Mouse (Mus musculus): ENCODE data around the gene Pja2.

DNA sequence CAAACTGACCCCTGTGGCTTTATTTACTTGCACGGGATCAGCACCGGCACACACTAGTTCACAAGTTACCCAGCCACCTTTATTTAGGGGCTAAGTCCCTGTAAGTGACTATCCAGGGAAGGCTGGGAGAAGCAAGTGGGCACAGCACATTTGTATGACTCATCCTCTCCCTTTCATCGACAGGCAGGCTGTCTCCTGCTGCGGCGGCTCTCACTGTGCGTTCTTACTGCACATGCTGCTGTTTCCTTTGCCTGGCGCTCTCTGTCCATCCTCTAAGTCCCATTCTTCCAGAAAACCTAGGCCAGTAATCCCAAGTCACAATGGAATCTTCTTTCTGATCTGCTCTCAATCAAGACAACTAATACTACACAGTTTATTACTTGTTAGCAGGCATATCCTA lies 43.7 kb downstream of the Pja2 start:
- TF ChIP-seq EP300 (IDR thresholded peaks at IDR 0.05; ENCODE audit: low read depth) (no peak), CTCF (IDR thresholded peaks at IDR 0.05; ENCODE audit: low read depth) (no peak)
